Mouse (Mus musculus) stomach, embryonic 15.5 days (tissue): ENCODE data around the gene Catsper3. TPM values are rescaled to one million over a fixed set of nuclear protein-coding genes. Genes with fewer than 3 reads are reported as not detected.
A peak's percentile ranks its signal among the peaks of the same experiment; 100 is the strongest.

Experiments used
- ATAC-seq: fragments of 200-750 bp; cut with Nextera tagmentation; 2 replicates; pipeline ENCODE4 v1.8.0; 2017; ENCODE audit warnings: low read depth, moderate number of reproducible peaks, moderate TSS enrichment; ENCODE audit not compliant: insufficient read depth, low FRiP score
- H3K27ac ChIP-seq: fragments of 300-500 bp; sonication (generic); 2 replicates; pipeline ENCODE4 v1.5.1; 2015; ENCODE audit warnings: mild to moderate bottlenecking, inconsistent platforms
- H3K27me3 ChIP-seq: fragments of 300-500 bp; sonication (generic); replicated peaks from 2 replicates; pipeline ENCODE4 v1.6.1; 2015; ENCODE audit warnings: inconsistent platforms
- H3K36me3 ChIP-seq: fragments of 300-500 bp; sonication (generic); 2 replicates; pipeline ENCODE4 v1.6.1; 2015; ENCODE audit warnings: inconsistent platforms
- H3K4me1 ChIP-seq: fragments of 300-500 bp; sonication (generic); 2 replicates; pipeline ENCODE4 v1.6.1; 2015; ENCODE audit warnings: inconsistent platforms
- H3K4me2 ChIP-seq: fragments of 300-500 bp; sonication (generic); 2 replicates; pipeline ENCODE4 v1.6.1; 2015; ENCODE audit warnings: mild to moderate bottlenecking, inconsistent platforms
- H3K4me3 ChIP-seq: fragments of 300-500 bp; sonication (generic); replicated peaks from 2 replicates; pipeline ENCODE4 v1.5.1; 2015; ENCODE audit warnings: inconsistent platforms
- H3K9ac ChIP-seq: fragments of 300-500 bp; sonication (generic); 2 replicates; pipeline ENCODE4 v1.6.1; 2015; ENCODE audit warnings: inconsistent platforms
- H3K9me3 ChIP-seq: fragments of 300-500 bp; sonication (generic); 2 replicates; pipeline ENCODE4 v1.6.1; 2016; ENCODE audit warnings: inconsistent platforms
- WGBS: fragments of 180-500 bp; shearing (Covaris S2); methylation state at CpG from one replicate; pipeline ENCODE4 v1.1.7; 2015; 5-methylcytosine and 5-hydroxymethylcytosine counted together
- polyA plus RNA-seq: library from polyadenylated mRNA; unstranded; fragments of >200 nt; fragmentation: Nextera tagmentation; extraction: Ambion mirVana; gene quantifications from 2 replicates; pipeline ENCODE4 v1.2.1, GENCODE M21; 2015

Gene Catsper3
- polyA plus RNA-seq, result 0.10 TPM in 1 of 2 replicates, not detected in the other

DNA sequence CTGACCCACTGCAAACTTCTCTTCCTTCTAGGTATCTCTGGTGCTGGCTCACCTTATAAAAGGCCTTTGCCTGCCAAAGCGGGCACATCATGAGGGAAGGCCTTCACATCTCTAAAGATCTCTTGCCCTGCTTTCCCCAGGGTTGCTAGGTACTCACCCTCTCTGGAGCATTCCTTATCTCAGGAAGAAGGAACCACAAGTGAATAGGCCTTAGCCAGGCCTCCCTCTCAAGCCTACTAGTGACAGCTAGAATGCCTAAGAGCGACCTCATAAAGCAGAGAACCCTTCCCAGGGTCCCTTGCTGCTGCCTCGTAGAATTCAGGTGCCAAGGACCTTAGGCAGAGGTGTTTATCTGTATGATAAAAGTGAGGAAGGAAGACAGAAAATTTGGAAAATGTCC is at the start of gene Catsper3:
Gene Catsper3 (plus strand): TSS at position 301 of the 400 bp plus-strand sequence.
- Histone ChIP-seq H3K4me1 (no peaks in the 10 kb centered on the region), H3K4me2 (no peak within 1 kb of the TSS), H3K27ac (no peak within 1 kb of the TSS), H3K9ac (no peak within 1 kb of the TSS), H3K4me3 (no peak within 1 kb of the TSS), H3K36me3 (no peaks in the 10 kb centered on the region), H3K27me3 (no peaks in the 10 kb centered on the region), H3K9me3 (no peaks in the 10 kb centered on the region)
- ATAC-seq, result no peak
- WGBS, result 78% methylated on average over 3 of the region's 3 CpGs

DNA sequence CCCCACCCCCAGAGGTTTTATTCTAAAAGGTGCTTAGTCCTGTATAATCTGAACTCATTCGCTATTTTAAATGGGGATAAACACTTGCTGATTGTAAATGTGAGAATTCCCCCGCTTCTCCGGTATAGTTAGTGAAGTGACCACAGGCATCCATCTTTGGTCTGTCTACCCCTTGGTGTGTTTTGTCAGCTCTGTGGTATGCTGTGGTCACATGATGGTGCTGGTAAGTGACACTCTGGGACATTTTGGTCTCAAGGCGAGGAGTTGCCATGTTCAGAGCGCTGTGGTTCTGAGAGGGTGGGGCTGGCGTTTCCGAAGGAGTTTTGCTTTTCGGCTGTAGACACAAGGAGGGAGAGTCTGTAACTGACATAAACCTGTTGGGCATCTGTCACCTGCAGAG is 46.5 kb upstream of the Catsper3 start:
- Histone ChIP-seq H3K4me3 (no peak overlapping the region), H3K9me3 (no peaks in the 10 kb centered on the region), H3K27me3 (no peaks in the 10 kb centered on the region), H3K27ac (no peak overlapping the region), H3K9ac (no peak overlapping the region), H3K4me2 (no peak overlapping the region), H3K36me3 (no peaks in the 10 kb centered on the region), H3K4me1 (no peaks in the 10 kb centered on the region)
- no peak for ATAC-seq
- WGBS, result 90% methylated on average over 8 of the region's 8 CpGs

DNA sequence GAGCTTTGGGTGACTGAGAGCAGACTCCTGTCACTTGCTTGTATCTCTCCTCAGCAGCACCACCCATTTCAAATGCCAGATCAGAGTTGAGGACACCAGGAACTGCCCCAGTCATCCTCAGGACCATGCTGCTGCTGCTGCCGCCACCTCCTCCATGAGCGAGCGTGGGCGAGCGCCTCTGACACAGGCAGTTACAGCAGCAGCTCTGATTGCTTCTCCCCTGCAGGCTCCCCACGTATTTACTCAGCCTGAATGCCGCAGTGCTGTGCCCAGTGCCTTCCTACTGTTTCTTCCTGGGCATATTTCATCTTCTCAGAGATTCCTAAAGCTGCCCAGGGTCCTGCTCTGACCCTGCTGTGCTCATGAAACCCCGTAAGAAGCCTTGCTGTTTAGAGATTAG is 42.1 kb upstream of the Catsper3 start:
- WGBS, result 73% methylated on average over 8 of the region's 8 CpGs

DNA sequence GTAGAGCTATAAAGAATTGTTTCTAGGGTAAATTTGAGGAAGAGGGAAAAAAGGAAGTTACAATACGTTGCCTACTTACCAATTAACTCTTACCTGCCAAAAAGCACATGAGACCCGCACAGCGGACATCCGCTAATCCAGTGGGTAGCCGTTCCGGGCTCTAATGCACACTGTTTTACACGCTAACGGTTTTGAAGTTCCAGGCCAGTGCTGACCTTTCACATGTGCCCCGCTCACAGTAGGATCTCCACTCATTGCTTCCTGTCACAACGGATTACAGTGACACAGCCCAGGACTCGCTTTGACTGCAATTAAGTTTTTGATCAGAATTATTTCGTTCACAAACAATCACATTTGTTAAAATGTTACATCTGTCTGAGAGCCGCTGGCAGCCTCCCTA is 30.0 kb upstream of the Catsper3 start:
- H3K4me3 ChIP-seq, result no peak overlapping the region
- no peak overlapping the region for H3K9ac ChIP-seq
- no peaks in the 10 kb centered on the region for H3K27me3 ChIP-seq
- peaks cover 15% of the 10 kb centered on the region for H3K4me1 ChIP-seq
- no peak overlapping the region for H3K27ac ChIP-seq
- H3K36me3 ChIP-seq, result no peaks in the 10 kb centered on the region
- no peaks in the 10 kb centered on the region for H3K9me3 ChIP-seq
- ATAC-seq, result no peak
- H3K4me2 ChIP-seq, result no peak overlapping the region
- WGBS, result 52% methylated on average over 13 of the region's 13 CpGs

More for the DNA sequence above, 42.1 kb upstream of the Catsper3 start:
- H3K36me3 ChIP-seq, result peaks cover 7% of the 10 kb centered on the region; the same call in 1 of the 2 replicates
- no peak overlapping the region for H3K4me2 ChIP-seq
- no peak overlapping the region for H3K4me3 ChIP-seq
- H3K27me3 ChIP-seq, result no peaks in the 10 kb centered on the region
- ATAC-seq, result no peak
- no peak overlapping the region for H3K9ac ChIP-seq
- no peaks in the 10 kb centered on the region for H3K4me1 ChIP-seq
- no peak overlapping the region for H3K27ac ChIP-seq
- no peaks in the 10 kb centered on the region for H3K9me3 ChIP-seq

DNA sequence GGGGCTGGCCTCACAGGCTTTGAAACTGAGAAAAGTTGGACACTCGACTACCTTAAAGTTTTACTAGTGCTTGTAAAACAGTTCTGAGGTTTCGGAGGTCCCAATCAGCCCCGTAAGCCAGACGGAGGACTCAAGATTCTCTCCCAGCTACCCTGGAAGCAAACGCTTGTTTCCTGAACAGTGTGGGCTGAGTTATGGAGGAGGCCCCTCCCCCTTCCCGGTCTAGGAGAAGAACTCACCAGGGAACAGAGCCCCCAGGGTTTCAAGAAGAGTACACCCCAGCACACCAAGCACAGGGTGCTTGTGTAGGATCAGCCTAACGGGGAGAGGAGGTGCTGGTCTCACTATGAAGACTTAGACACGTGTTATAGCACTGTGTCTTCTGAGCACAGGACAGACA is 27.6 kb upstream of the Catsper3 start:
- no peaks in the 10 kb centered on the region for H3K27me3 ChIP-seq
- no peak overlapping the region for H3K4me3 ChIP-seq
- H3K36me3 ChIP-seq, result no peaks in the 10 kb centered on the region
- WGBS, result 32% methylated on average over 8 of the region's 8 CpGs
- H3K4me1 ChIP-seq, result peaks cover 18% of the 10 kb centered on the region
- ATAC-seq, result peak; percentile 31; the same call in 1 of the 2 replicates
- H3K4me2 ChIP-seq, result peak overlapping the region; percentile 32
- no peak overlapping the region for H3K9ac ChIP-seq
- no peaks in the 10 kb centered on the region for H3K9me3 ChIP-seq
- peak overlapping the region; percentile 23 for H3K27ac ChIP-seq

DNA sequence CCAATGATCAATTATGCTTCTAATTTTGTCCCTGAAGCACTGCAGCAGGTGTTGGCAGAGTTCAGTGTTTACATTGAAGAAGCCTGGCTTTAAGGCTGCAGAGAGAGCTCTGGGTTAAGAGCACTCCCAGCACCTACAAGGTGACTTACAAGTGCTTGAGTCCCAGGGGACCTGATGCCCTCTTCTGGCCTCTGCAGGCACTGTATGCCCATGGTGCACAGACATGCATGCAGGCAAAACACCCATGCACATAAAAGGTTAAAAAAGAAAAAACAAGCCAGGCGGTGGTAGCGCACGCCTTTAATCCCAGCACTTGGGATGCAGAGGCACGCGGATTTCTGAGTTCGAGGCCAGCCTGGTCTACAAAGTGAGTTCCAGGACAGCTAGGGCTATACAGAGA is 26.7 kb upstream of the Catsper3 start:
- Histone ChIP-seq H3K4me3 (no peak overlapping the region), H3K27me3 (no peaks in the 10 kb centered on the region), H3K9me3 (no peaks in the 10 kb centered on the region), H3K4me2 (no peak overlapping the region), H3K9ac (no peak overlapping the region), H3K36me3 (no peaks in the 10 kb centered on the region), H3K27ac (no peak overlapping the region), H3K4me1 (peaks cover 21% of the 10 kb centered on the region)
- 77% methylated on average over 6 of the region's 6 CpGs for WGBS
- ATAC-seq, result no peak

DNA sequence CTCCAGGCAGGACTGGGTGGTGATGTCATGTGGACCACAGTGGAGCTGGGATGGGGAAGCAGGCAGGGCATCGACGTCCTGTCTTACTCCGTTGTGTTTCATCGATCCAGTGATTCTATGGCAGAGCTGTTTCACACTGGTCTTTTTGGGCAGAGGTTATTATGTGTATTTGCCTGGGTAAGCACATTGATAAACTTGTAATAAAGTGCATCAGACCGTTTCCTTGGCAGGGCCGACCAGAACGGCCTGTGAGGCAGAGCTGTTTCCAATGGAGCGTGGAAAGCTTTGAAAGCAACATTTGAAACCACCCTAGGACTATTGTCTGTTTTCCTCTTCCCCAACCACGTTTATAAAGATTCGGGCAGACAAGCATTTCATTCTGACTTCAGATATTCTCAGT is 23.8 kb upstream of the Catsper3 start:
- H3K9ac ChIP-seq, result no peak overlapping the region
- no peak overlapping the region for H3K27ac ChIP-seq
- no peaks in the 10 kb centered on the region for H3K9me3 ChIP-seq
- WGBS, result 72% methylated on average over 10 of the region's 10 CpGs
- peaks cover 21% of the 10 kb centered on the region for H3K4me1 ChIP-seq
- H3K4me3 ChIP-seq, result no peak overlapping the region
- no peaks in the 10 kb centered on the region for H3K27me3 ChIP-seq
- H3K4me2 ChIP-seq, result no peak overlapping the region
- no peaks in the 10 kb centered on the region for H3K36me3 ChIP-seq
- ATAC-seq, result no peak

DNA sequence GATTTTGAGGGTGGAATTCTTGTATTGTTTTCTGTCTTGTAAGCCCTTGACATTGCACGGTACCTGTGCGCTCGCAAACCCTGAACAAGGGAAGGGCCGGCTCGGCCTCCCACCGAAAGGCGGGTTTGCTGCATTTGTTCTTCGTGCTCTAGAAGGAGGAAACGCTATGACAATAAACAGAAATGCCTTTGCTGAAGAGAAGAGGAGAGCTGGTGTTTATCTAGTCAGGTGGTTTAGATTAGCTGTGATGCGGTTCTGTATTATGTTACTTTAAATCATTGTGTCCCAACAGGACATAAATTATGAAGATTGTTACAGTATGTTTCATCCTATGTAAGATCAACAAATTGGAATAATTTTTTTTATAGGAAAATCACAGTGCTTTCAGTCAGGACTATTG is 22.9 kb upstream of the Catsper3 start:
- Histone ChIP-seq H3K36me3 (no peaks in the 10 kb centered on the region), H3K9me3 (no peaks in the 10 kb centered on the region), H3K4me3 (no peak overlapping the region), H3K9ac (no peak overlapping the region), H3K27ac (no peak overlapping the region), H3K4me2 (no peak overlapping the region), H3K27me3 (no peaks in the 10 kb centered on the region), H3K4me1 (peaks cover 19% of the 10 kb centered on the region)
- 48% methylated on average over 10 of the region's 10 CpGs for WGBS
- no peak for ATAC-seq

DNA sequence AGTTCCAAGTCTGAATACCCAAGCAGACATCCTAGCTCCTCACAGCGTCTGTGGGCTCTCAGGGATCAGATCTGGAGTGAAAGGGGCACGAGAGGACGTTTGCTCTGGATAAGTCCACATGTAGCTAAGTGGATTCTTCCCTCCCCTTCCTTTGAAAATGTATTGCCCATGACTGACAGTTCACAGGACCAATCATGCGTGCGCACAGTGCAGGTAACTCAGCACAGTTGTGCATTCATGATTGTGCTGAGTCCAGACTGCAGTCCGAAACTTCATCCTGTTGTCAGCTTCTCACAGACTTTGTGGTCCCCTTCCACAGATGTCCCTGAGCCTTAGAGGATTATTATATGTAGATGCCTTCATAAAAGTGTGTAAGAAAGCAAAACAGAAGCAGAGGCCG is 10.0 kb upstream of the Catsper3 start:
- no peak overlapping the region for H3K4me2 ChIP-seq
- H3K9ac ChIP-seq, result no peak overlapping the region
- peaks cover 2% of the 10 kb centered on the region; the same call in 1 of the 2 replicates for H3K4me1 ChIP-seq
- H3K27ac ChIP-seq, result no peak overlapping the region
- H3K36me3 ChIP-seq, result no peaks in the 10 kb centered on the region
- no peaks in the 10 kb centered on the region for H3K27me3 ChIP-seq
- no peaks in the 10 kb centered on the region for H3K9me3 ChIP-seq
- ATAC-seq, result no peak
- no peak overlapping the region for H3K4me3 ChIP-seq
- 80% methylated on average over 7 of the region's 7 CpGs for WGBS

DNA sequence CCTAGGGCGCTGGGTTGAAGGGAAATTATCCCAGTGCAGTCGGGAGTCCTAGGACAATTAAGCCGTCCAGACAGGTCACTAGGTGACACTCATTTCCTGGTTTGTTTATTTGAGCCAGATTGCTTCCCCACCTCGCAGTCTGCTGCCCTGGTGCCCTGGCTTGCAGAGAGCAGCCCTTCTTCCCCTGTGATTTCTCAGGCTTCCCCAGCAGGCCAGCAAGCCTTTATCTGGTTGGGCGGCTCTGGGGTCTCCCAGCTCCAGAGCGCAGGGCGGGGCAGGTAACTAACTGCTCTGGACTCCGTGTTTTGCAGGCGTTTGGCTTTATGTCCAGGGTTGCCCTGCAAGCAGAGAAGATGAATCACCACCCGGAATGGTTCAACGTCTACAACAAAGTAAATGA is 9.3 kb upstream of the Catsper3 start:
- Histone ChIP-seq H3K36me3 (no peaks in the 10 kb centered on the region), H3K4me3 (no peak overlapping the region), H3K4me2 (no peak overlapping the region), H3K9ac (no peak overlapping the region), H3K27me3 (no peaks in the 10 kb centered on the region), H3K27ac (no peak overlapping the region), H3K4me1 (peaks cover 2% of the 10 kb centered on the region; the same call in 1 of the 2 replicates), H3K9me3 (no peaks in the 10 kb centered on the region)
- WGBS, result 22% methylated on average over 11 of the region's 11 CpGs
- ATAC-seq, result no peak

DNA sequence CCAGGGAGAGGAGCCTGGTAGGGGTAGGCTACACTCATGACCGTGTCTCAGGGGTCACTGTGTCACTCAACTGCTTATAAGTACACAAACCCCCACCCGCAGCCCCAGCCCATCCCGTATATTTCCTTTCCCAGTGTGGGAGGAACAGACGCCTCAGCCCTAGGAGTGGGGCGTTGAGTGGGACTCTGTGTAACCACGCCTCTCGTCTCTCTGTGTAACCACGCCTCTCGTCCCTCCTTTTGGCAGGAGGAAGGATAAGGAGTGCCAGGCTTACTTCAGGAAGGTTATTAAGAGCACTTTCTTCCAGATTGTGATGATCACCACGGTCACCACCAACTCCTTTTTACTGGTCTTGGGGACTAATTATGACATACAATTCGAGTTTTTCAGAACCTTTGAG is 1.8 kb downstream of the Catsper3 start:
- H3K9ac ChIP-seq, result no peak overlapping the region
- no peak overlapping the region for H3K27ac ChIP-seq
- no peaks in the 10 kb centered on the region for H3K4me1 ChIP-seq
- H3K9me3 ChIP-seq, result no peaks in the 10 kb centered on the region
- H3K4me3 ChIP-seq, result no peak overlapping the region
- H3K27me3 ChIP-seq, result no peaks in the 10 kb centered on the region
- no peaks in the 10 kb centered on the region for H3K36me3 ChIP-seq
- 49% methylated on average over 11 of the region's 11 CpGs for WGBS
- peak; percentile 58; the same call in 1 of the 2 replicates for ATAC-seq
- no peak overlapping the region for H3K4me2 ChIP-seq

DNA sequence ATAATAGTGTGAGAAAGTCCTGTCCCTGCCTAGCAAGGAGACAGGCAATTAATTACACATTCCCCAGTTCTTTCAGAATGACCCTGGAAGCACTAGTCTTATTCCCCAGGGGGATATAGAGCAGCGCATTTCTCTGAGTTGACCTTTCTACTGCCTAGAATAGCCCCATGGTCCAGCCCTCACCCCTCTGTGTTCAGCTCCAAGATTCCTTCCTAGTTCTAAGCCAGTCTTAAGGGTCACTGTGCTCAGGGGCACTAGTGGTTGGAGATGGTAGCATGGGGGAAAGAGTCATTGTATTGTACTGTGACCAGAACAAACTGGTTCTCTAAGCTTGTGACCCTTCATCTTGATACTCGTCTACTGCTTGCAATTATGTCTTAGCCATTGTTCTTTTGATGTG is 16.9 kb downstream of the Catsper3 start:
- no peak overlapping the region for H3K27ac ChIP-seq
- H3K4me2 ChIP-seq, result no peak overlapping the region
- H3K9ac ChIP-seq, result no peak overlapping the region
- H3K36me3 ChIP-seq, result no peaks in the 10 kb centered on the region
- H3K4me3 ChIP-seq, result no peak overlapping the region
- no peaks in the 10 kb centered on the region for H3K9me3 ChIP-seq
- no peaks in the 10 kb centered on the region for H3K27me3 ChIP-seq
- H3K4me1 ChIP-seq, result no peaks in the 10 kb centered on the region
- 72% methylated on average over 2 of the region's 2 CpGs for WGBS
- no peak for ATAC-seq

DNA sequence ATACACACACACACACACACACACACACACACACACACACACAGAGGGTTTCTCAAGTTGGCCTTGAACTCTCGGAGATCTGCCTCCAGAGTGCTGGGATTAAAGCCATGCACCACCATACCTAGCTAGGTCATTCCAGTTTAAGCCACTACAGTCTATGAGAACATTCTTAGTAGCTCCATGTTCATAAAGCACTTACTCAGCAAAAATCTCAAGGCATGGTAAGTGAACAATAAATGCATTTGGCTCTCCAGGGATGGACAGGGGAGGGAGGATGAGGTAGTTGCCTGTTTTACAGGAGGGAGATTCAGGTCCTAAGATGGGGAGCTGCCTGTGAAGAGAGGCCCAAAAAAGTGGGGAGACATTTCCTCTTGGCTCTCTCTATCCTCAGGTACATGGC is 19.6 kb downstream of the Catsper3 start:
- WGBS, result 88% methylated on average over 1 of the region's 1 CpGs
- ATAC-seq, result no peak
- Histone ChIP-seq H3K9ac (no peak overlapping the region), H3K9me3 (no peaks in the 10 kb centered on the region), H3K4me1 (no peaks in the 10 kb centered on the region), H3K4me3 (no peak overlapping the region), H3K36me3 (no peaks in the 10 kb centered on the region), H3K4me2 (no peak overlapping the region), H3K27me3 (no peaks in the 10 kb centered on the region), H3K27ac (no peak overlapping the region)
